Mouse (Mus musculus): ENCODE measurements at regions not wholly inside any gene's neighbourhood (a gene's known extent, or its start where the extent isn't known, plus 50 kb on each side); places are given as distances from the start of the nearest gene placed in this dataset.

- no peak for TF ChIP-seq CTCF (IDR thresholded peaks at IDR 0.05; ENCODE audit: low read depth)
- TF ChIP-seq EP300 (IDR thresholded peaks at IDR 0.05; ENCODE audit: low read depth): no peak
Observed at GRCm38 (mm10) chr2:160044184-160044583, 289.8 kb downstream of the Gm826 start.

Measured in heart, postnatal 0 days (tissue).